Mouse (Mus musculus): Measurements from ENCODE around the gene Fbxo2. TPM values are rescaled to one million over a fixed set of nuclear protein-coding genes. Genes with fewer than 3 reads are reported as not detected.

Gene Fbxo2
- total and polyA plus RNA-seq, 2 experiments = 0.18 to 0.23 TPM

GRCm38 (mm10) chr4:148215264-148215900 lies 55.0 kb downstream of the Fbxo2 start:
- 11% methylated on average over 11 of the region's 11 CpGs for WGBS
- H3K27ac ChIP-seq (replicated peaks; ENCODE audit: insufficient read depth, low read depth, low read length) = no peak overlapping the region

More at GRCm38 (mm10) chr4:148215264-148215900, 55.0 kb downstream of the Fbxo2 start:
- DNase-seq (ENCODE audit: extremely low read depth, low read depth, low spot score) = peak; percentile 70
- Histone ChIP-seq H3K79me2 (ENCODE audit: control insufficient read depth, insufficient read depth, low read length) (no peaks in the 10 kb centered on the region), H3K36me3 (ENCODE audit: control insufficient read depth, insufficient read depth, low read length) (no peaks in the 10 kb centered on the region), H3K9ac (ENCODE audit: low read depth, low read length) (no peak overlapping the region), H3K27me3 (ENCODE audit: control insufficient read depth, insufficient read depth, low read length) (peaks cover 6% of the 10 kb centered on the region; the same call in 1 of the 2 replicates), H3K4me1 (ENCODE audit: control insufficient read depth, insufficient read depth, low read length) (peaks cover 8% of the 10 kb centered on the region), H3K4me3 (ENCODE audit: insufficient read depth, low read depth, low read length) (no peak overlapping the region)
- TF ChIP-seq POLR2A (IDR thresholded peaks at IDR 0.05; ENCODE audit: extremely low read depth, insufficient read depth, low read length) (no peak), CTCF (IDR thresholded peaks at IDR 0.05; ENCODE audit: low read depth, low read length) (no peak)

Other genes with a start within 250 kb of the Fbxo2 start
- 24.5 and 27.3 TPM in 2 replicates for gene Plod1, start 223.9 kb upstream of the Fbxo2 start, total RNA-seq (2014; rRNA removed)
- gene Plod1, start 223.9 kb upstream of the Fbxo2 start, polyA plus RNA-seq (2012; rRNA removed) = 32.9 and 38.3 TPM in 2 replicates
- gene 2510039O18Rik, start 219.7 kb upstream of the Fbxo2 start, total RNA-seq (2014; rRNA removed) = 13.5 and 16.8 TPM in 2 replicates
- 36.6 and 40.1 TPM in 2 replicates for gene 2510039O18Rik, start 219.7 kb upstream of the Fbxo2 start, polyA plus RNA-seq (2012; rRNA removed)
- not detected in 2 replicates for gene Nppb, start 174.8 kb upstream of the Fbxo2 start, total RNA-seq (2014; rRNA removed)
- gene Nppb, start 174.8 kb upstream of the Fbxo2 start, polyA plus RNA-seq (2012; rRNA removed) = not detected in 2 replicates
- not detected in 2 replicates for gene Nppa, start 159.9 kb upstream of the Fbxo2 start, total RNA-seq (2014; rRNA removed)
- gene Nppa, start 159.9 kb upstream of the Fbxo2 start, polyA plus RNA-seq (2012; rRNA removed) = not detected in 2 replicates
- 1.8 and 2.8 TPM in 2 replicates for gene Clcn6, start 121.8 kb upstream of the Fbxo2 start, total RNA-seq (2014; rRNA removed)
- gene Clcn6, start 121.8 kb upstream of the Fbxo2 start, polyA plus RNA-seq (2012; rRNA removed) = 2.0 and 5.3 TPM in 2 replicates
- gene Mthfr, start 121.5 kb upstream of the Fbxo2 start, total RNA-seq (2014; rRNA removed) = 4.1 and 6.2 TPM in 2 replicates
- 11.8 and 12.9 TPM in 2 replicates for gene Mthfr, start 121.5 kb upstream of the Fbxo2 start, polyA plus RNA-seq (2012; rRNA removed)
- 2.1 and 2.4 TPM in 2 replicates for gene Agtrap, start 72.6 kb upstream of the Fbxo2 start, total RNA-seq (2014; rRNA removed)
- 3.7 TPM in 2 replicates for gene Agtrap, start 72.6 kb upstream of the Fbxo2 start, polyA plus RNA-seq (2012; rRNA removed)
- 8.1 and 8.9 TPM in 2 replicates for gene Mad2l2, start 30.2 kb upstream of the Fbxo2 start, total RNA-seq (2014; rRNA removed)
- gene Mad2l2, start 30.2 kb upstream of the Fbxo2 start, polyA plus RNA-seq (2012; rRNA removed) = 49.6 and 58.5 TPM in 2 replicates
- gene Draxin, start 29.9 kb upstream of the Fbxo2 start, total RNA-seq (2014; rRNA removed) = not detected in 2 replicates
- gene Draxin, start 29.9 kb upstream of the Fbxo2 start, polyA plus RNA-seq (2012; rRNA removed) = not detected in 2 replicates
- 35.0 and 38.7 TPM in 2 replicates for gene Fbxo6, start 8.5 kb upstream of the Fbxo2 start, total RNA-seq (2014; rRNA removed)
- 91.9 and 97.2 TPM in 2 replicates for gene Fbxo6, start 8.5 kb upstream of the Fbxo2 start, polyA plus RNA-seq (2012; rRNA removed)
- 1.9 and 2.7 TPM in 2 replicates for gene Fbxo44, start 139 bp upstream of the Fbxo2 start, total RNA-seq (2014; rRNA removed)
- gene Fbxo44, start 139 bp upstream of the Fbxo2 start, polyA plus RNA-seq (2012; rRNA removed) = 2.2 and 3.4 TPM in 2 replicates
- not detected in 2 replicates for gene Disp3, start 127.3 kb downstream of the Fbxo2 start, total RNA-seq (2014; rRNA removed)
- not detected in 2 replicates for gene Disp3, start 127.3 kb downstream of the Fbxo2 start, polyA plus RNA-seq (2012; rRNA removed)